Mouse (Mus musculus): ENCODE results near the gene Alg9.

Alg9 gene

DNA sequence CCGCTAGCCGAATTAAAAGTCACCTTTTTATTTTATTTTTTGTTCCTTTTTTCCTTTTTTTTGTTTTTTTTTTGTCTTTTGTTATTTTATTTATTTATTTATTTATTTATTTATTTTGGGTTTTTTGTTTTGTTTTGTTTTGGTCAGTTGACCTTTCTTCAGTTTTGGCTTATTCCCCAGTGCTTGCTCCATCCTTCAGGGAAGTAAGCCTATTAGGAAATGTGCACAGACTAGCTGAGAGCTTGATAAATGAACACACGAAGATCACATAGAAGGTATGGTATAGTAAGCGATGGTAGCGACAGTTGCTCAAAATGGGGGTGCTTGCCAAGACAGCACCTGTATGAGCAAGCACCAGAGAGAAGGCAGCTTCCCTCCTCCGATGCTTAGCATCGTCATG, 22.8 kb downstream of the Alg9 start:
- TF ChIP-seq NANOG (IDR thresholded peaks at IDR 0.05; ENCODE audit: borderline replicate concordance, low read length) (no peak), POU5F1 (IDR thresholded peaks at IDR 0.05; ENCODE audit: borderline replicate concordance, low read length) (no peak), CTCF (conservative IDR thresholded peaks at IDR 0.05; ENCODE audit: low read length) (no peak)
- no peaks in the 10 kb centered on the region for H3K9me3 ChIP-seq (ENCODE audit: low read length)
- no peaks in the 10 kb centered on the region for H3K4me1 ChIP-seq (replicated peaks; ENCODE audit: low read depth, low read length)
- H3K4me3 ChIP-seq (replicated peaks; ENCODE audit: low read length): no peak overlapping the region
- no peaks in the 10 kb centered on the region for H3K27me3 ChIP-seq (ENCODE audit: insufficient read depth, low read length)
- H3K36me3 ChIP-seq (ENCODE audit: insufficient read depth, low read length): peaks cover 19% of the 10 kb centered on the region

DNA sequence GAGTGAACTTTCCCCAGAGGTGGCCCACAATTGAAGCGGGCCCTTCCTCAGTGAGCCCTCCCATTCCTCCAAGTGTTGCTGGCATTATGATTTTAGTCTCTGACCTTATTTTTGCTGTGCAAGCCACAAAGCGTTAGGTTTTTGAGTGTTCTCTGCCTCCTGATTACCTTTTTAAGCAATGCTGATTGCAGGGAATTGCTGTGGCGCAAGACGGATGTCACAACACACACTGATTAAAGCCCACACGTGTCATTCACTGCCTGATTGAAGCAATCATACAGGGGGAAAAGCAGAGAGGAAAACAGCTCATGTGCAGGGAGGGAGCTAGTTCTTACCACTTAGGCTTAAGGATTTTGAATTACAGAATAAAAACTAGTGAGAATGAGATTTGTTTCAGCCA, 23.5 kb downstream of the Alg9 start:
- H3K4me3 ChIP-seq (replicated peaks; ENCODE audit: low read length): no peak overlapping the region
- TF ChIP-seq NANOG (IDR thresholded peaks at IDR 0.05; ENCODE audit: borderline replicate concordance, low read length): no peak
- no peak for TF ChIP-seq POU5F1 (IDR thresholded peaks at IDR 0.05; ENCODE audit: borderline replicate concordance, low read length)
- TF ChIP-seq CTCF (conservative IDR thresholded peaks at IDR 0.05; ENCODE audit: low read length): no peak
- H3K36me3 ChIP-seq (ENCODE audit: insufficient read depth, low read length): peaks cover 24% of the 10 kb centered on the region
- H3K4me1 ChIP-seq (replicated peaks; ENCODE audit: low read depth, low read length): no peaks in the 10 kb centered on the region
- no peaks in the 10 kb centered on the region for H3K9me3 ChIP-seq (ENCODE audit: low read length)
- H3K27me3 ChIP-seq (ENCODE audit: insufficient read depth, low read length): no peaks in the 10 kb centered on the region

DNA sequence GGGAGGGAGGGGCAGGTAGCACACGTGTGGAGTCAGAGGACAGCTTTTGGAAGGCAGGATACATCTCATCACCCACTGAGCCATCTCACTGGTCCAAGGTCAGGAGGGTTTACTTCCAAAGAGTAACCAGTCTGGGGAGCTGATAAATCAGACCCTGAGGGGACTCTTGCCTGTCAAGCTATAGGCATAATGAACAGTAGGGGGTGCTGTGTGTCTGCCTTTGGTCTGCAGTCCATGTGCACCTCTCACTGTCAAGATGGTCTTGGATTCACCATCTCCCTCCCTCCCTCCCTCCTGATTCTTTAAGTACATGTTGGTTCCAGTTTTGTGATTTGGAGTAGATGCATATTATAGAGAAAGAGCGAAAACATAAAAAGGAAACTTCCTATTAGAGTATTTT, 26.2 kb downstream of the Alg9 start:
- H3K9me3 ChIP-seq (ENCODE audit: low read length): no peaks in the 10 kb centered on the region
- H3K27me3 ChIP-seq (ENCODE audit: insufficient read depth, low read length): no peaks in the 10 kb centered on the region
- TF ChIP-seq CTCF (conservative IDR thresholded peaks at IDR 0.05; ENCODE audit: low read length) (peak; percentile 34), NANOG (IDR thresholded peaks at IDR 0.05; ENCODE audit: borderline replicate concordance, low read length) (no peak), POU5F1 (IDR thresholded peaks at IDR 0.05; ENCODE audit: borderline replicate concordance, low read length) (no peak)
- H3K4me3 ChIP-seq (replicated peaks; ENCODE audit: low read length): no peak overlapping the region
- H3K36me3 ChIP-seq (ENCODE audit: insufficient read depth, low read length): peaks cover 38% of the 10 kb centered on the region
- H3K4me1 ChIP-seq (replicated peaks; ENCODE audit: low read depth, low read length): no peaks in the 10 kb centered on the region

DNA sequence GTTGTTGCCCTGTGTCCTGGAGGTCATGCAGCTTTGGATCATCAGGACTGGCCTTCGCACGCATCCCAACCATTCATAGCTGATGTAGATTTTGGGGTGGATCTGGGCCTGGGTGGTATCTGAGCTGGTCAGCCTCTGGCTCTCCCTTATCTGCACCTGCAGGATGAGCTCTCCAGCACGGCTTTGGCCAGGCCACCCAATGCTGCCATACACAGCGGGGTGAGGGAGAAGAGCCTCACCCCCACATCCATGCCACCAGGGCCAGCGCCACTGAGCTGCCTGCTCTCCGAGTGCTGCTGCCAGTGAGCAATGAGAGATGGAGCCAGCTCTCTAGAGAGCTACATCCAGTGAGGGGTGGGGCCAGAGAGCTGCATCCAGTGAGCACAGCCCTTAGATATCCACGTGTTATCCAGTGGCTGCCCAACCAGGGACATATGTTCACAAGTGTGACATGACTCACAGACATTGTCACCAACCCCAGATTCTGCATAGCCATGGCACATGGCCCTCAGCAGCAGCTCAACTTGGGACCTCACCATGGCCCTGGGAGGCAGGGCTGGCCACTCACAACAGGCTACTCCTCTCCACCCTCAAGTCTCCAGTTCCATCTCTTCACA, 28.3 kb downstream of the Alg9 start:
- peaks cover 59% of the 10 kb centered on the region for H3K36me3 ChIP-seq (ENCODE audit: insufficient read depth, low read length)
- no peaks in the 10 kb centered on the region for H3K4me1 ChIP-seq (replicated peaks; ENCODE audit: low read depth, low read length)
- H3K27me3 ChIP-seq (ENCODE audit: insufficient read depth, low read length): no peaks in the 10 kb centered on the region
- no peaks in the 10 kb centered on the region for H3K9me3 ChIP-seq (ENCODE audit: low read length)
- no peak overlapping the region for H3K4me3 ChIP-seq (replicated peaks; ENCODE audit: low read length)
- TF ChIP-seq CTCF (conservative IDR thresholded peaks at IDR 0.05; ENCODE audit: low read length): no peak
- no peak for TF ChIP-seq NANOG (IDR thresholded peaks at IDR 0.05; ENCODE audit: borderline replicate concordance, low read length)
- TF ChIP-seq POU5F1 (IDR thresholded peaks at IDR 0.05; ENCODE audit: borderline replicate concordance, low read length): no peak

GRCm38 (mm10) chr9:50808471-50808870, 33.7 kb downstream of the Alg9 start:
- Histone ChIP-seq H3K4me1 (replicated peaks; ENCODE audit: low read depth, low read length) (no peaks in the 10 kb centered on the region), H3K4me3 (replicated peaks; ENCODE audit: low read length) (no peak overlapping the region), H3K9me3 (ENCODE audit: low read length) (no peaks in the 10 kb centered on the region), H3K27me3 (ENCODE audit: insufficient read depth, low read length) (no peaks in the 10 kb centered on the region), H3K36me3 (ENCODE audit: insufficient read depth, low read length) (peaks cover 80% of the 10 kb centered on the region)
- TF ChIP-seq POU5F1 (IDR thresholded peaks at IDR 0.05; ENCODE audit: borderline replicate concordance, low read length) (no peak), CTCF (conservative IDR thresholded peaks at IDR 0.05; ENCODE audit: low read length) (no peak), NANOG (IDR thresholded peaks at IDR 0.05; ENCODE audit: borderline replicate concordance, low read length) (no peak)

DNA sequence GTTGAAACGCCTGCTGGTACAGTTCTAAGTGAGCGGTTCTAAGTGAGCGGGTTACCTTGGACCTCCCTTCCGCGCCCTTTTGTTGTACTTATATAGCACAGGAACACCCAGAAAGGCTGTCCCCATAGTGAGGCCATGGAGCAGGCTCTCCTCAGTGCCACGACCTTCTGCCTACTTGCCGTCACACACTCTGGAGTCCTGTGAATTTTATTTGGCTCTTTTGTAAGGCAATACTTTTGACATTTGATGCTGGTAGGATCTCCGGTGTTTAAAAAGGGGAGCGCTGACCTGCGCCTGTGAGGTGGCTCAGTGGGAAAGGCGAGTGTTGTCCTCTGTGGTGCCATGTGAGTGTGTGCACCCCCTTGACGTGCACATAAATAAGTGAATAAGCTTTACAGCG, 34.3 kb downstream of the Alg9 start:
- Histone ChIP-seq H3K36me3 (ENCODE audit: insufficient read depth, low read length) (peaks cover 79% of the 10 kb centered on the region), H3K9me3 (ENCODE audit: low read length) (no peaks in the 10 kb centered on the region), H3K4me1 (replicated peaks; ENCODE audit: low read depth, low read length) (no peaks in the 10 kb centered on the region), H3K4me3 (replicated peaks; ENCODE audit: low read length) (no peak overlapping the region), H3K27me3 (ENCODE audit: insufficient read depth, low read length) (no peaks in the 10 kb centered on the region)
- TF ChIP-seq CTCF (conservative IDR thresholded peaks at IDR 0.05; ENCODE audit: low read length) (no peak), NANOG (IDR thresholded peaks at IDR 0.05; ENCODE audit: borderline replicate concordance, low read length) (no peak), POU5F1 (IDR thresholded peaks at IDR 0.05; ENCODE audit: borderline replicate concordance, low read length) (no peak)

DNA sequence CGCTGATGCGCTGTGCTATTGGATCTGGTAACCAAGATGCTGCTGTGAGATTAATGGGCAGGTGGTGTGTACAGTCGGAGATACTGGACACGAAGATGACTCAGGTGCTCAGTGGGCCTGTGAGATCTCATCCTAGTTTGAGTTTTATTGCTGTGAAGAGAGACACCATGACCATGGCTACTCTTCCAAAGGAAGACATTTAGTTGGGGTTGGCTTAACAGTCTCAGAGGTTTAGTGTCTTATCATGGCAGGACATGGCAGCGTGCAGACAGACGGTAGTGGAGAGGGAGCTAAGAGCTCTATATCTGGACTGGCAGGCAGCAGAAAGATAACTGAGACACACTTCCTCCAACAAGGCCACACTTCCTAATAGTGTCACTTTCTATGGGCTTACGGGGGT, 36.4 kb downstream of the Alg9 start:
- no peaks in the 10 kb centered on the region for H3K4me1 ChIP-seq (replicated peaks; ENCODE audit: low read depth, low read length)
- no peaks in the 10 kb centered on the region for H3K27me3 ChIP-seq (ENCODE audit: insufficient read depth, low read length)
- no peaks in the 10 kb centered on the region for H3K9me3 ChIP-seq (ENCODE audit: low read length)
- TF ChIP-seq POU5F1 (IDR thresholded peaks at IDR 0.05; ENCODE audit: borderline replicate concordance, low read length): no peak
- TF ChIP-seq CTCF (conservative IDR thresholded peaks at IDR 0.05; ENCODE audit: low read length): no peak
- TF ChIP-seq NANOG (IDR thresholded peaks at IDR 0.05; ENCODE audit: borderline replicate concordance, low read length): no peak
- no peak overlapping the region for H3K4me3 ChIP-seq (replicated peaks; ENCODE audit: low read length)
- H3K36me3 ChIP-seq (ENCODE audit: insufficient read depth, low read length): peaks cover 69% of the 10 kb centered on the region

GRCm38 (mm10) chr9:50811746-50812145, 36.9 kb downstream of the Alg9 start:
- H3K4me3 ChIP-seq (replicated peaks; ENCODE audit: low read length): no peak overlapping the region
- no peaks in the 10 kb centered on the region for H3K9me3 ChIP-seq (ENCODE audit: low read length)
- no peaks in the 10 kb centered on the region for H3K4me1 ChIP-seq (replicated peaks; ENCODE audit: low read depth, low read length)
- peaks cover 67% of the 10 kb centered on the region for H3K36me3 ChIP-seq (ENCODE audit: insufficient read depth, low read length)
- H3K27me3 ChIP-seq (ENCODE audit: insufficient read depth, low read length): no peaks in the 10 kb centered on the region
- TF ChIP-seq POU5F1 (IDR thresholded peaks at IDR 0.05; ENCODE audit: borderline replicate concordance, low read length) (no peak), NANOG (IDR thresholded peaks at IDR 0.05; ENCODE audit: borderline replicate concordance, low read length) (no peak)

GRCm38 (mm10) chr9:50813796-50814195, 39.0 kb downstream of the Alg9 start:
- Histone ChIP-seq H3K9me3 (ENCODE audit: low read length) (0 out of 2 replicates have a peak, but pooled peaks cover 3% of the 10 kb centered on the region), H3K36me3 (ENCODE audit: insufficient read depth, low read length) (peaks cover 61% of the 10 kb centered on the region), H3K4me1 (replicated peaks; ENCODE audit: low read depth, low read length) (no peaks in the 10 kb centered on the region), H3K4me3 (replicated peaks; ENCODE audit: low read length) (no peak overlapping the region), H3K27me3 (ENCODE audit: insufficient read depth, low read length) (no peaks in the 10 kb centered on the region)
- TF ChIP-seq POU5F1 (IDR thresholded peaks at IDR 0.05; ENCODE audit: borderline replicate concordance, low read length) (no peak), NANOG (IDR thresholded peaks at IDR 0.05; ENCODE audit: borderline replicate concordance, low read length) (no peak), CTCF (conservative IDR thresholded peaks at IDR 0.05; ENCODE audit: low read length) (no peak)

Data from E14TG2a.4 (cell line).